Mouse (Mus musculus): Measurements from ENCODE around the gene Hist2h3b. TPM values are rescaled to one million over a fixed set of nuclear protein-coding genes. Genes with fewer than 3 reads are reported as not detected.

Gene Hist2h3b
- 53.0 and 82.8 TPM in 2 replicates for polyA plus RNA-seq (2012; rRNA removed)

GRCm38 (mm10) chr3:96268051-96268775, at the start of gene Hist2h3b:
Hist2h3b (plus strand) TSS chr3:96268654.

DNA sequence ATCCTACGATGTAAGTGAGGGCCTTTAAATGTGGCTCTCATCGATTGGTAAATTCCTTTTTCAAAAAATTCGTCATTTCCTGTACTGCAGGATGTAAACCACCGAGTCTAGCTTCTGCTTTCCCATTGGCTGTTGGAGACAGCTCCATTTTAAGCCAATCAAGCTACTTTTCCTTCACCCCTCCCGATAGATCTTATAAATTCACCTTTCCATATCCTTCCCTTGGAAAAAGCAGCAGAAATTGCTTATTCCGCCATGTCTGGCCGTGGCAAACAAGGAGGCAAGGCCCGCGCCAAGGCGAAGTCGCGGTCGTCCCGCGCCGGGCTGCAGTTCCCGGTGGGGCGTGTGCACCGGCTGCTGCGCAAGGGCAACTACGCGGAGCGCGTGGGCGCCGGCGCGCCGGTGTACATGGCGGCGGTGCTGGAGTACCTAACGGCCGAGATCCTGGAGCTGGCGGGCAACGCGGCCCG, 48.8 kb upstream of the Hist2h3b start, which contains the start of the genes Bola1 and Hist2h2ab:
Gene Bola1, minus strand, starts transcription at position 49 of the 470 bp plus-strand sequence.
Gene Hist2h2ab, plus strand, starts transcription at position 205 of the 470 bp plus-strand sequence.

GRCm38 (mm10) chr3:96220765-96221639, 47.5 kb upstream of the Hist2h3b start, which contains the start of the genes Hist2h2ac and Hist2h2be:
Hist2h2ac (minus strand) TSS chr3:96220880.
Hist2h2be (plus strand) TSS chr3:96221119.

DNA sequence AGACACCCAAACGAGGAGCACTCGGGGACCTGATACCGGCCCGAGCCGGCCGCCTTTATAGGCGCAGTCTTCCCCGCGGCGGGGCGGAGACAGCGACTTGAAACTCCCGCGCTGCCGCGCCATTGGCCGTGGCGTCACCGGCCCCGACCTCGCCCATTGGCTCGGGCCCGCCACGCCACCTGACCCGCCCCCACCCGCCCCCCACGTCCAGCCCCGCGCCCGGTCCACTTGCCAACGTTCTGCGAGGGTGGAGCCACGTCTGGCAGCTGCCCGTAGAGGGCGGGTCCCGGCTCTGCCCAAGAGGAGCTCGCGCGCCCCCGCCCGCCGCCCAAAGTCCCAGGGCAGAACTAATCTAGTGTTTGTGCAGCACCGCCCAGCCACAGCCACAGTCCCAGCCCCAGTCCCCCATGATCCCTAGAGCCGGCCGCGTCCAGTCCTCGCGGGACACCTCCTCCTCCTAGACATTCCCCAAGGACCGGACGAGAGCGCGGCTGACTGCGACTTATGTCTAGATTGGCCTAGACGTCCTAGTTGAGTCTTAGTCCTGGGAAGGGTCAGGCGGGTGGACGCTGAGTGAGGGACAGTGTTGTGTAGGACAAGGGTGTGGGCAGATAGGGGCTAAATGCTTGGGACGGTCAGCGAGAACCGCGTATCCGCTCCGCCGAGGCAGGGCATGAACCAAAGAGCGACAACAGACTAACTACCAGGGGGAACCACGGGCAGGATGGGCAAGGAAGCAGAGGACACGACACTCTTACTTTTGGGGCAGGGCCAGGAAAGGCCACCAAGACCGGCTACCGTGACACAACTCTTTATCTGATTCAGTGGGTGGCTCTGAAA, 29.3 kb upstream of the Hist2h3b start, which contains the start of gene Hist2h3c2:
Gene Hist2h3c2, minus strand, starts transcription at position 174 of the 840 bp plus-strand sequence.

GRCm38 (mm10) chr3:96239949-96240798, 28.3 kb upstream of the Hist2h3b start, which contains the start of gene Hist2h2aa2:
Hist2h2aa2 (minus strand) TSS chr3:96240276.

GRCm38 (mm10) chr3:96245003-96245886, 23.2 kb upstream of the Hist2h3b start, which contains the start of gene Hist2h2aa1:
Hist2h2aa1 (plus strand) TSS chr3:96245497.

DNA sequence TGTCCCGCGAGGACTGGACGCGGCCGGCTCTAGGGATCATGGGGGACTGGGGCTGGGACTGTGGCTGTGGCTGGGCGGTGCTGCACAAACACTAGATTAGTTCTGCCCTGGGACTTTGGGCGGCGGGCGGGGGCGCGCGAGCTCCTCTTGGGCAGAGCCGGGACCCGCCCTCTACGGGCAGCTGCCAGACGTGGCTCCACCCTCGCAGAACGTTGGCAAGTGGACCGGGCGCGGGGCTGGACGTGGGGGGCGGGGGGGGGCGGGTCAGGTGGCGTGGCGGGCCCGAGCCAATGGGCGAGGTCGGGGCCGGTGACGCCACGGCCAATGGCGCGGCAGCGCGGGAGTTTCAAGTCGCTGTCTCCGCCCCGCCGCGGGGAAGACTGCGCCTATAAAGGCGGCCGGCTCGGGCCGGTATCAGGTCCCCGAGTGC, 22.0 kb upstream of the Hist2h3b start, which contains the start of gene Hist2h3c1:
Gene Hist2h3c1, plus strand, starts transcription at position 259 of the 430 bp plus-strand sequence.

DNA sequence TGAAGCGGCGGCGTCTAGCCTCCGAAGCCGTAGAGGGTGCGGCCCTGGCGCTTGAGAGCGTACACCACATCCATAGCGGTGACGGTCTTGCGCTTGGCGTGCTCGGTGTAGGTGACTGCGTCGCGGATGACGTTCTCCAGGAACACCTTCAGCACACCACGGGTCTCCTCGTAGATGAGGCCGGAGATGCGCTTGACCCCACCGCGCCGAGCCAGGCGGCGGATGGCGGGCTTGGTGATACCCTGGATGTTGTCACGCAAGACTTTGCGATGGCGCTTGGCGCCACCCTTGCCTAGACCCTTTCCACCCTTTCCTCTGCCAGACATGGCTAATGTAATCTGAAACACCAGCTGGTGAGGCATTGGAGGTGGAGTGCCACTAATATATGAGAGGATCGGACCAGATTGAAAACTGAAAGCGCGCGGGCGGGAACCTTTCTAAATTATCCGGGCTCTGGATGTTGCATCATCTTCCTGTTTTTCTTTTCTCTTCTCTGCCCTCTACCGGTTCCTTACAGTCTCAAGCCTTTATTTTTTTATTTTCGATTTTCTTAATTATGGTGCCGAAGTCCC, 5.4 kb upstream of the Hist2h3b start, which contains the start of gene Hist2h4:
Gene Hist2h4, minus strand, starts transcription at position 333 of the 572 bp plus-strand sequence.

GRCm38 (mm10) chr3:96269511-96270474, 1.3 kb downstream of the Hist2h3b start, which contains the start of gene Hist2h2bb:
Hist2h2bb (plus strand) TSS chr3:96269752.

GRCm38 (mm10) chr3:96293787-96294186, 25.3 kb downstream of the Hist2h3b start, which contains the start of gene Fcgr1:
Fcgr1 (minus strand) TSS chr3:96293969.

Other genes with a start within 250 kb of the Hist2h3b start
- 33.9 and 36.1 TPM in 2 replicates for gene Vps45, start 210.2 kb upstream of the Hist2h3b start, polyA plus RNA-seq (2012; rRNA removed)
- gene Otud7b, start 164.1 kb upstream of the Hist2h3b start, polyA plus RNA-seq (2012; rRNA removed), result 8.3 and 10.5 TPM in 2 replicates
- 12.5 and 18.8 TPM in 2 replicates for gene Mtmr11, start 106.7 kb upstream of the Hist2h3b start, polyA plus RNA-seq (2012; rRNA removed)
- gene Sf3b4, start 96.3 kb upstream of the Hist2h3b start, polyA plus RNA-seq (2012; rRNA removed), result 101 and 105 TPM in 2 replicates
- gene Sv2a, start 87.5 kb upstream of the Hist2h3b start, polyA plus RNA-seq (2012; rRNA removed), result 89.5 and 92.3 TPM in 2 replicates
- 51.9 and 68.2 TPM in 2 replicates for gene Bola1, start 48.9 kb upstream of the Hist2h3b start, polyA plus RNA-seq (2012; rRNA removed)
- 1.9 and 3.9 TPM in 2 replicates for gene Hist2h2ab, start 48.8 kb upstream of the Hist2h3b start, polyA plus RNA-seq (2012; rRNA removed)
- 6.5 and 9.3 TPM in 2 replicates for gene Hist2h2ac, start 47.8 kb upstream of the Hist2h3b start, polyA plus RNA-seq (2012; rRNA removed)
- 12.5 and 17.2 TPM in 2 replicates for gene Hist2h2be, start 47.5 kb upstream of the Hist2h3b start, polyA plus RNA-seq (2012; rRNA removed)
- 37.5 and 61.5 TPM in 2 replicates for gene Hist2h3c2, start 29.5 kb upstream of the Hist2h3b start, polyA plus RNA-seq (2012; rRNA removed)
- 5.6 and 10.1 TPM in 2 replicates for gene Hist2h2aa2, start 28.4 kb upstream of the Hist2h3b start, polyA plus RNA-seq (2012; rRNA removed)
- gene Hist2h2aa1, start 23.2 kb upstream of the Hist2h3b start, polyA plus RNA-seq (2012; rRNA removed), result 67.5 and 77.3 TPM in 2 replicates
- gene Hist2h3c1, start 22.0 kb upstream of the Hist2h3b start, polyA plus RNA-seq (2012; rRNA removed), result not detected in 2 replicates
- 6.8 and 9.5 TPM in 2 replicates for gene Hist2h4, start 5.3 kb upstream of the Hist2h3b start, polyA plus RNA-seq (2012; rRNA removed)
- gene Hist2h2bb, start 1.1 kb downstream of the Hist2h3b start, polyA plus RNA-seq (2012; rRNA removed), result 10.0 and 13.6 TPM in 2 replicates
- 3.4 and 4.1 TPM in 2 replicates for gene Fcgr1, start 25.3 kb downstream of the Hist2h3b start, polyA plus RNA-seq (2012; rRNA removed)
- gene BC107364, start 183.7 kb downstream of the Hist2h3b start, polyA plus RNA-seq (2012; rRNA removed), result not detected in 2 replicates

Data from central nervous system, embryonic 14 days (tissue).